Mouse (Mus musculus) C3H10T1/2 (cell line): ENCODE data around the gene Vwa5b2. TPM values are rescaled to one million over a fixed set of nuclear protein-coding genes. Genes with fewer than 3 reads are reported as not detected.

ENCODE experiments used
- polyA plus RNA-seq, 2 experiments: library from polyadenylated mRNA; unstranded; fragments of >200 nt; fragmentation: generic; extraction: Trizol; gene quantifications; one replicate each; pipeline ENCODE4 v1.2.1; 2012; ENCODE audit warnings: missing spikeins in 2 of 2

Vwa5b2 gene
- under 1 TPM; 0.04 TPM for polyA plus RNA-seq

GRCm38 (mm10) chr16:20589366-20589938 is at the start of gene Vwa5b2:
TSS of gene Vwa5b2 (plus strand) at chr16:20589471.

GRCm38 (mm10) chr16:20548096-20548948 is 40.9 kb upstream of the Vwa5b2 start, which contains the start of gene Abcf3:
TSS of gene Abcf3 (plus strand) at chr16:20548577.

GRCm38 (mm10) chr16:20611357-20612227 is 22.3 kb downstream of the Vwa5b2 start, which contains the start of the genes Eef1akmt4, Gm49333 and Alg3:
TSS of gene Eef1akmt4 (plus strand) at chr16:20611593.
TSS of gene Gm49333 (plus strand) at chr16:20611610.
TSS of gene Alg3 (minus strand) at chr16:20611735.

GRCm38 (mm10) chr16:20621191-20621990 is 32.1 kb downstream of the Vwa5b2 start, which contains the start of gene Camk2n2:
TSS of gene Camk2n2 (minus strand) at chr16:20621287.

GRCm38 (mm10) chr16:20629731-20630634 is 40.7 kb downstream of the Vwa5b2 start, which contains the start of gene Ece2:
TSS of gene Ece2 (plus strand) at chr16:20629828.

GRCm38 (mm10) chr16:20651076-20651946 is 62.0 kb downstream of the Vwa5b2 start, which contains the start of gene Psmd2:
TSS of gene Psmd2 (plus strand) at chr16:20651652.

Other genes with a start within 250 kb of the Vwa5b2 start
- gene Abcc5, start 163.1 kb upstream of the Vwa5b2 start, polyA plus RNA-seq: 10 to 100 TPM in 1 of 2 experiments, 1 to 10 TPM in 1; 5.8 to 36.2 TPM
- 100 to 1,000 TPM in 1 of 2 experiments, 10 to 100 TPM in 1; 71.0 to 162 TPM for gene Eif2b5, start 90.7 kb upstream of the Vwa5b2 start, polyA plus RNA-seq
- gene Dvl3, start 72.5 kb upstream of the Vwa5b2 start, polyA plus RNA-seq: 10 to 100 TPM in 1 of 2 experiments, 1 to 10 TPM in 1; 4.9 to 25.9 TPM
- gene Ap2m1, start 54.0 kb upstream of the Vwa5b2 start, polyA plus RNA-seq: 100 to 1,000 TPM; 391 to 480 TPM
- 10 to 100 TPM; 32.1 to 35.4 TPM for gene Abcf3, start 40.9 kb upstream of the Vwa5b2 start, polyA plus RNA-seq
- gene Eef1akmt4, start 22.1 kb downstream of the Vwa5b2 start, polyA plus RNA-seq: 10 to 100 TPM; 11.0 to 40.1 TPM
- gene Gm49333, start 22.1 kb downstream of the Vwa5b2 start, polyA plus RNA-seq: not detected
- 10 to 100 TPM; 15.6 to 35.6 TPM for gene Alg3, start 22.3 kb downstream of the Vwa5b2 start, polyA plus RNA-seq
- 10 to 100 TPM; 10.8 to 15.4 TPM for gene Camk2n2, start 31.8 kb downstream of the Vwa5b2 start, polyA plus RNA-seq
- 1 to 10 TPM; 1.1 to 4.3 TPM for gene Ece2, start 40.4 kb downstream of the Vwa5b2 start, polyA plus RNA-seq
- 100 to 1,000 TPM; 151 to 214 TPM for gene Psmd2, start 62.2 kb downstream of the Vwa5b2 start, polyA plus RNA-seq
- gene Eif4g1, start 78.8 kb downstream of the Vwa5b2 start, polyA plus RNA-seq: 100 to 1,000 TPM; 119 to 126 TPM
- under 1 TPM; 0.01 to 0.08 TPM for gene Fam131a, start 103.8 kb downstream of the Vwa5b2 start, polyA plus RNA-seq
- 10 to 100 TPM; 49.2 to 81.5 TPM for gene Polr2h, start 128.2 kb downstream of the Vwa5b2 start, polyA plus RNA-seq
- 10 to 100 TPM in 1 of 2 experiments, 1 to 10 TPM in 1; 1.7 to 11.4 TPM for gene Clcn2, start 128.3 kb downstream of the Vwa5b2 start, polyA plus RNA-seq
- 1 to 10 TPM in 1 of 2 experiments, under 1 TPM in 1; 0.33 to 4.7 TPM for gene Chrd, start 143.7 kb downstream of the Vwa5b2 start, polyA plus RNA-seq
- gene Thpo, start 145.0 kb downstream of the Vwa5b2 start, polyA plus RNA-seq: 1 to 10 TPM in 1 of 2 experiments, under 1 TPM in 1; 0.70 to 1.2 TPM